Mouse (Mus musculus): ENCODE data around the gene Abcb11. TPM values are rescaled to one million over a fixed set of nuclear protein-coding genes. Genes with fewer than 3 reads are reported as not detected.

Abcb11 gene
- total RNA-seq, 4 experiments from 2014 or later = not detected

DNA sequence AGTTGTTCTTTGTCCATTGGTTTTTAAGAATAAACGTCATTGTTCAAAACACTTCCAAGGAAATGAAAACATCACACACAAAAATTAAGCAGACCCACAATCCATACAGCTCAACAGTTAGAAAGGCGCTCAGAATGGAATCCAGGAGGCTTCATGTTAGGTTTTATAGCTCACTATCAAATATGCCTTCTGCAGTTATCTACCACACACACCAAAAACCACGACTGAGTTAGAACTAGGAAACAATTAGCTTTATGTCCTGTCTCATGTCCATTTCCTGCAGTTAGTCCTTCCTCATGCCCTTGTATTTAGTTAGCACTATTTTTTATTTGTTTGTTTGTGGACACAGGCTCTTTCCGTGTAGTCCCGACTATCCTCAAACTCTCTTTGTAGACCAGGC is 151.4 kb downstream of the Abcb11 start:
- no peak for DNase-seq (ENCODE audit: low spot score in 2 of 2)

DNA sequence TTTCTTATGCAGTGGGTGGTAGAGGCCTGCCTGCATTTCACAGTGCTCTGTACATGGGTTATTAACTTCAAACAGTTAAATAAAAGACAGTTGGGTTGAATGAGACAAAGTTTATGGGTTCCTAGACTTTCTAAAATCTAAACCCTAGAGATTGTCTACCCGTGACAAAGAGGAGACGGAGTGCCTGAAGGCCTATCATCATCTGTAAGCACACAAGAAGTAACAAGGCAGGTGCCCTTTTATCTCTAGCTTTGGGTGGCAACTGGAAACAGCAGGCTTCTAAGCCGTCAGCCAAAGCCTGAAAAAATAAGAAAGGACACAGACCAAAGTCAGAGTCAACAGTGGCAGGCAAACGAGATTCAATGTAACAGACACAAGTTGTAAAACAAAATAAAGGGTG is 153.2 kb downstream of the Abcb11 start:
- no peak for DNase-seq (ENCODE audit: low spot score in 2 of 2)

DNA sequence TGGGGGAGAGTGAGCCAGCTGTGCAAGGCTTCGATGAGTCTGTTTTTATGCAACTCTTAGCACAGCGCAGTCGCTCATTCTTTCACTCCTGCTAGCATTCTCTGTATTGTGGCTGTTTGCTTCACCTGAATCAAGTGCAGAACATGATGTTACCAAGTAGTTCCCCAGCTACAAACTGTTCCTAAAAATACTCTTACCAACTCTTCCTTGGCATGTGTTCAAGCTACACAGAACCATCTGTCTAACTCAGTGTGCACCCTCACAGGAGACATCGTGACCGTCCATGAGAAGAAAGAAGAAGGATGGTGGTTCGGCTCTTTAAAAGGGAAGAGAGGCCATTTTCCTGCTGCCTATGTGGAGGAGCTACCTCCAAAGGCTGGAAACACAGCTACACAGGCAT is 153.7 kb downstream of the Abcb11 start:
- peak in 1 of 2 experiments; percentile 27 for DNase-seq (ENCODE audit: low spot score in 2 of 2)

Other genes with a start within 250 kb of the Abcb11 start
- gene Nostrin, start 206.8 kb downstream of the Abcb11 start, total RNA-seq (2022) = 1 to 10 TPM; 4.1 to 4.5 (median 4.3) TPM
- 1 to 10 TPM in 1 of 4 experiments, under 1 TPM in 3; 0.56 to 2.6 (median 0.74) TPM for gene Spc25, start 136.4 kb downstream of the Abcb11 start, total RNA-seq (2022)
- not detected for gene G6pc2, start 131.5 kb downstream of the Abcb11 start, total RNA-seq (2022)
- gene Dhrs9, start 37.8 kb upstream of the Abcb11 start, total RNA-seq (2022) = under 1 TPM in 1 of 4 experiments, not detected in 3; 0.18 TPM
- gene Lrp2, start 243.4 kb upstream of the Abcb11 start, total RNA-seq (2022) = under 1 TPM; 0.02 to 0.15 (median 0.13) TPM

Measured in left cerebral cortex, adult 8-10 months (tissue).